Mouse (Mus musculus): ENCODE results near the gene Tle1. TPM values are rescaled to one million over a fixed set of nuclear protein-coding genes. Genes with fewer than 3 reads are reported as not detected.

The Tle1 gene
- polyA plus RNA-seq, 1 experiment: 8.5 TPM

GRCm38 (mm10) chr4:72201521-72201991, 837 bp upstream of the Tle1 start:
- H3K4me3 ChIP-seq (ENCODE audit: extremely low read depth, insufficient read depth, insufficient read length): peak overlapping the region; percentile 61
- peak in 1 of 2 experiments; percentile 20 for DNase-seq (ENCODE audit: low read depth in 1 of 2, low spot score in 2 of 2)
- peaks cover 2% of the 10 kb centered on the region; the same call in 1 of the 2 replicates for H3K4me1 ChIP-seq (ENCODE audit: control insufficient read depth, insufficient read depth, insufficient read length)
- TF ChIP-seq CTCF (IDR thresholded peaks at IDR 0.05; ENCODE audit: extremely low read depth, insufficient read depth, insufficient read length, insufficient replicate concordance) (no peak), POLR2A (IDR thresholded peaks at IDR 0.05; ENCODE audit: low read depth, low read length) (no peak)
- peaks cover 11% of the 10 kb centered on the region for H3K27me3 ChIP-seq (ENCODE audit: control insufficient read depth, insufficient read depth, low read length)
- H3K36me3 ChIP-seq (ENCODE audit: control insufficient read depth, insufficient read depth, low read length): no peaks in the 10 kb centered on the region
- 0 out of 2 replicates have a peak overlapping the region, but pooled peaks have one; percentile 12 for H3K27ac ChIP-seq (ENCODE audit: insufficient read depth, low read length)
- under 1% methylated on average over 24 of the region's 24 CpGs for WGBS

GRCm38 (mm10) chr4:72199571-72200558, 854 bp downstream of the Tle1 start:
- peak overlapping the region; percentile 73 for H3K4me3 ChIP-seq (ENCODE audit: extremely low read depth, insufficient read depth, insufficient read length)
- 1% methylated on average over 103 of the region's 103 CpGs for WGBS
- H3K36me3 ChIP-seq (ENCODE audit: control insufficient read depth, insufficient read depth, low read length): no peaks in the 10 kb centered on the region
- H3K27me3 ChIP-seq (ENCODE audit: control insufficient read depth, insufficient read depth, low read length): peaks cover 10% of the 10 kb centered on the region
- DNase-seq (ENCODE audit: low read depth in 1 of 2, low spot score in 2 of 2): peak in 1 of 2 experiments; percentile 42
- H3K4me1 ChIP-seq (ENCODE audit: control insufficient read depth, insufficient read depth, insufficient read length): peaks cover 2% of the 10 kb centered on the region; the same call in 1 of the 2 replicates
- TF ChIP-seq POLR2A (IDR thresholded peaks at IDR 0.05; ENCODE audit: low read depth, low read length) (no peak), CTCF (IDR thresholded peaks at IDR 0.05; ENCODE audit: extremely low read depth, insufficient read depth, insufficient read length, insufficient replicate concordance) (no peak)
- peak overlapping the region; percentile 89 for H3K27ac ChIP-seq (ENCODE audit: insufficient read depth, low read length)

GRCm38 (mm10) chr4:72198877-72199411, 1.8 kb downstream of the Tle1 start:
- H3K4me3 ChIP-seq (ENCODE audit: extremely low read depth, insufficient read depth, insufficient read length): peak overlapping the region; percentile 49; the same call in 1 of the 2 replicates
- peak; percentile 43 to 65 for DNase-seq (ENCODE audit: low read depth in 1 of 2, low spot score in 2 of 2)
- WGBS: 2% methylated on average over 22 of the region's 22 CpGs
- TF ChIP-seq POLR2A (IDR thresholded peaks at IDR 0.05; ENCODE audit: low read depth, low read length): no peak
- TF ChIP-seq CTCF (IDR thresholded peaks at IDR 0.05; ENCODE audit: extremely low read depth, insufficient read depth, insufficient read length, insufficient replicate concordance): peak; percentile 80; the same call in 1 of the 2 replicates
- H3K4me1 ChIP-seq (ENCODE audit: control insufficient read depth, insufficient read depth, insufficient read length): peaks cover 2% of the 10 kb centered on the region; the same call in 1 of the 2 replicates
- peaks cover 9% of the 10 kb centered on the region for H3K27me3 ChIP-seq (ENCODE audit: control insufficient read depth, insufficient read depth, low read length)
- H3K27ac ChIP-seq (ENCODE audit: insufficient read depth, low read length): no peak overlapping the region
- no peaks in the 10 kb centered on the region for H3K36me3 ChIP-seq (ENCODE audit: control insufficient read depth, insufficient read depth, low read length)

- no peak overlapping the region for H3K27ac ChIP-seq (ENCODE audit: insufficient read depth, low read length)
- 65% methylated on average over 7 of the region's 7 CpGs for whole genome bisulfite sequencing
- no peaks in the 10 kb centered on the region for H3K36me3 ChIP-seq (ENCODE audit: control insufficient read depth, insufficient read depth, low read length)
- H3K4me1 ChIP-seq (ENCODE audit: control insufficient read depth, insufficient read depth, insufficient read length): peaks cover 2% of the 10 kb centered on the region; the same call in 1 of the 2 replicates
- TF ChIP-seq POLR2A (IDR thresholded peaks at IDR 0.05; ENCODE audit: low read depth, low read length) (no peak), CTCF (IDR thresholded peaks at IDR 0.05; ENCODE audit: extremely low read depth, insufficient read depth, insufficient read length, insufficient replicate concordance) (no peak)
- H3K4me3 ChIP-seq (ENCODE audit: extremely low read depth, insufficient read depth, insufficient read length): no peak overlapping the region
- no peak for DNase-seq (ENCODE audit: low read depth in 1 of 2, low spot score in 2 of 2)
- peaks cover 8% of the 10 kb centered on the region for H3K27me3 ChIP-seq (ENCODE audit: control insufficient read depth, insufficient read depth, low read length)
These were observed 2.7 kb downstream of the Tle1 start for GRCm38 (mm10) chr4:72197888-72198605.

- peaks cover 2% of the 10 kb centered on the region; the same call in 1 of the 2 replicates for H3K4me1 ChIP-seq (ENCODE audit: control insufficient read depth, insufficient read depth, insufficient read length)
- peaks cover 6% of the 10 kb centered on the region for H3K27me3 ChIP-seq (ENCODE audit: control insufficient read depth, insufficient read depth, low read length)
- TF ChIP-seq CTCF (IDR thresholded peaks at IDR 0.05; ENCODE audit: extremely low read depth, insufficient read depth, insufficient read length, insufficient replicate concordance) (no peak), POLR2A (IDR thresholded peaks at IDR 0.05; ENCODE audit: low read depth, low read length) (no peak)
- WGBS: 50% methylated on average over 6 of the region's 6 CpGs
- no peak overlapping the region for H3K4me3 ChIP-seq (ENCODE audit: extremely low read depth, insufficient read depth, insufficient read length)
- no peak overlapping the region for H3K27ac ChIP-seq (ENCODE audit: insufficient read depth, low read length)
- no peaks in the 10 kb centered on the region for H3K36me3 ChIP-seq (ENCODE audit: control insufficient read depth, insufficient read depth, low read length)
- DNase-seq (ENCODE audit: low read depth in 1 of 2, low spot score in 2 of 2): no peak
These were observed 5.4 kb downstream of the Tle1 start for GRCm38 (mm10) chr4:72195116-72195835.

- Histone ChIP-seq H3K36me3 (ENCODE audit: control insufficient read depth, insufficient read depth, low read length) (no peaks in the 10 kb centered on the region), H3K27me3 (ENCODE audit: control insufficient read depth, insufficient read depth, low read length) (no peaks in the 10 kb centered on the region), H3K4me3 (ENCODE audit: extremely low read depth, insufficient read depth, insufficient read length) (no peak overlapping the region), H3K4me1 (ENCODE audit: control insufficient read depth, insufficient read depth, insufficient read length) (no peaks in the 10 kb centered on the region), H3K27ac (ENCODE audit: insufficient read depth, low read length) (no peak overlapping the region)
- 86% methylated on average over 1 of the region's 1 CpGs for WGBS
- no peak for DNase-seq (ENCODE audit: low read depth in 1 of 2, low spot score in 2 of 2)
- TF ChIP-seq CTCF (IDR thresholded peaks at IDR 0.05; ENCODE audit: extremely low read depth, insufficient read depth, insufficient read length, insufficient replicate concordance): no peak
- TF ChIP-seq POLR2A (IDR thresholded peaks at IDR 0.05; ENCODE audit: low read depth, low read length): no peak
These were observed 7.4 kb downstream of the Tle1 start for GRCm38 (mm10) chr4:72193276-72193675.

Data from spleen, adult 2 months (tissue).